8 mouse cellular contexts compared by ENCODE assay signal in the genomic region with DNA sequence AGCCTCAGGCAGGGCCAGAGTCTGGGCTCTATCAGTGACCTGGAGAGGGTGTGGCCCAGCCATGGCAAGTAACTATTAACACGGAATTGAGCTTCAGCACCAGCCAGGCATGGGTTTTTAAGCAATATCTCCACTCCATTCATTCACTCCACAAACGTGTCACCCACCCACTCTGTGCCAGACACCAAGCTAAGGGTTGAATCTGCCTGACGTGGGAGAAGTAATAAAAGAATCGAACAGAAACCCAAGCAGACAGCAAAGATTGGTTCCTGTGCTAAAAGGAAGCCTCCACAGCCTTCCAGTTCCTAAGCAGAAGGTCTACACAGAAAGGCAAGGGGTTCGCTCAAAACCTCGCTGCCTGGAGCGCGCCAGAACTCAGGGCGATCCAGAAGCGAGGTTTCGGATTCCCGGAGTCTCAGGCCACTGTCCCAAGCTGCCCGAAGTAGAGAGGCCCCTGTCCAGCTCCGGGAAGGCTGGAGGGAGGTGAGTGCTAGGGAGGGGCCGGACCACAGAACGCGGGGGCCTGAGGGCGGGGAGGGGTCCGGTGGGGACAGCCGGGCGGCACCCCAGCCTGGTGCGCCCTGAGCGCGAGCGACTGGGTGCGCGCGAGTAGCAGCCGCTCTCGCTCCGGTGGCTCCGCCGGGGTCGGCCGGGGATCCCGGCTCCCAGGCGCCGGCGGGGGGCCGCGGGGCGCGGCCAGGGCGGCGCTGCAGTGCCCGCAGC. TPM values are rescaled to one million over a fixed set of nuclear protein-coding genes. Genes with fewer than 3 reads are reported as not detected.
A peak's percentile ranks its signal among the peaks of the same experiment; 100 is the strongest.
DNase-seq lines count a peak whose midpoint lies in the region; ATAC-seq and TF ChIP-seq lines count a peak whose summit lies in the region.

No protein-coding gene starts in this region.

- no peak for ATAC-seq in forebrain, embryonic 11.5 days (replicated peaks; ENCODE audit: low FRiP score)
- ATAC-seq in neural tube, embryonic 15.5 days (ENCODE audit: low FRiP score), result peak; percentile 34
- ATAC-seq in inflammation-experienced regulatory T-cells, adult 6 months, result no peak

- no peaks in the 10 kb centered on the region for H3K9me3 ChIP-seq in forebrain, embryonic 11.5 days (ENCODE audit: control insufficient read depth, low read length)
- H3K9me3 ChIP-seq in limb, embryonic 10.5 days (replicated peaks), result no peaks in the 10 kb centered on the region
- no peaks in the 10 kb centered on the region for H3K9me3 ChIP-seq in neural tube, embryonic 15.5 days (replicated peaks)

- peak overlapping the region; percentile 34 for H3K27ac ChIP-seq in left cerebral cortex, adult 2 months
- H3K27ac ChIP-seq in forebrain, embryonic 11.5 days (ENCODE audit: low read depth, low read length), result no peak overlapping the region
- H3K27ac ChIP-seq in limb, embryonic 10.5 days, result peak overlapping the region; percentile 46
- peak overlapping the region; percentile 51; the same call in 1 of the 2 replicates for H3K27ac ChIP-seq in neural tube, embryonic 15.5 days (replicated peaks)

- peak overlapping the region; percentile 41; the same call in 1 of the 2 replicates for H3K9ac ChIP-seq in forebrain, embryonic 11.5 days (ENCODE audit: low read length)
- H3K9ac ChIP-seq in neural tube, embryonic 15.5 days (replicated peaks), result peak overlapping the region; percentile 64

- intact Hi-C loops in left cerebral cortex, adult 2 months (cut with DNase I), result no loop called here
- intact Hi-C loops in left cerebral cortex, postnatal 10 days (cut with DNase I), result loop anchor here (5.0 kb wide), 1 partner anchor 114 kb away; no protein-coding TSS in a partner anchor

- peaks cover 49% of the 10 kb centered on the region for H3K27me3 ChIP-seq in forebrain, embryonic 11.5 days (ENCODE audit: control insufficient read depth, insufficient read depth, low read length)
- peaks cover 84% of the 10 kb centered on the region for H3K27me3 ChIP-seq in limb, embryonic 10.5 days (ENCODE audit: low read depth, poor library complexity, severe bottlenecking)
- H3K27me3 ChIP-seq in neural tube, embryonic 15.5 days (replicated peaks), result peaks cover 29% of the 10 kb centered on the region

- H3K4me3 ChIP-seq in left cerebral cortex, adult 2 months, result peak overlapping the region; percentile 49
- H3K4me3 ChIP-seq in forebrain, embryonic 11.5 days (ENCODE audit: low read depth, low read length), result peak overlapping the region; percentile 45
- peak overlapping the region; percentile 57 for H3K4me3 ChIP-seq in limb, embryonic 10.5 days
- peak overlapping the region; percentile 54 for H3K4me3 ChIP-seq in neural tube, embryonic 15.5 days (replicated peaks)

- 3% methylated on average over 38 of the region's 46 CpGs for WGBS in forebrain, embryonic 11.5 days
- WGBS in limb, embryonic 10.5 days, result 2% methylated on average over 46 of the region's 46 CpGs
- WGBS in neural tube, embryonic 15.5 days, result 1% methylated on average over 32 of the region's 46 CpGs

- H3K36me3 ChIP-seq in forebrain, embryonic 11.5 days (ENCODE audit: control insufficient read depth, insufficient read depth, low read length), result no peaks in the 10 kb centered on the region
- H3K36me3 ChIP-seq in limb, embryonic 10.5 days, result no peaks in the 10 kb centered on the region
- H3K36me3 ChIP-seq in neural tube, embryonic 15.5 days, result no peaks in the 10 kb centered on the region

- no peak for TF ChIP-seq CTCF in left cerebral cortex, adult 2 months (IDR thresholded peaks at IDR 0.05)

- DNase-seq in left cerebral cortex, adult 2 months (ENCODE audit: extremely low spot score in 1 of 2, low spot score in 2 of 2), result peak in 1 of 2 experiments; percentile 24
- DNase-seq in left cerebral cortex, postnatal 10 days (ENCODE audit: extremely low spot score in 1 of 2, low spot score in 2 of 2), result no peak
- no peak for DNase-seq in forebrain, embryonic 11.5 days (ENCODE audit: low spot score)
- no peak for DNase-seq in limb, embryonic 10.5 days (ENCODE audit: low spot score)
- DNase-seq in ovary, adult 18-20 months (ENCODE audit: low spot score), result no peak
- no peak for DNase-seq in layer of hippocampus, postnatal 25 days (ENCODE audit: extremely low spot score in 1 of 2, low spot score in 1 of 2)

- H3K4me1 ChIP-seq in forebrain, embryonic 11.5 days (replicated peaks; ENCODE audit: control insufficient read depth, insufficient read depth, low read length), result peaks cover 17% of the 10 kb centered on the region; the same call in 1 of the 2 replicates
- peaks cover 35% of the 10 kb centered on the region for H3K4me1 ChIP-seq in limb, embryonic 10.5 days
- H3K4me1 ChIP-seq in neural tube, embryonic 15.5 days, result peaks cover 35% of the 10 kb centered on the region

- H3K4me2 ChIP-seq in forebrain, embryonic 11.5 days (ENCODE audit: low read depth, low read length, severe bottlenecking), result peak overlapping the region; percentile 89
- H3K4me2 ChIP-seq in neural tube, embryonic 15.5 days, result peak overlapping the region; percentile 98

RNA-seq across cellular contexts. Expression of a gene that starts 0.7 kb away (rescaled TPM):
- 10 to 100 TPM; 13.1 to 14.1 TPM for total RNA-seq in left cerebral cortex, adult 2 months (2021)
- total RNA-seq in left cerebral cortex, postnatal 10 days (2021), result 10 to 100 TPM; 15.5 to 16.2 TPM
- polyA plus RNA-seq in forebrain, embryonic 11.5 days (2014; fragmentation: Nextera tagmentation; extraction: Ambion mirVana), result 1.5 and 1.9 TPM in 2 replicates
- 1.3 and 1.4 TPM in 2 replicates for polyA plus RNA-seq in limb, embryonic 10.5 days (2016; fragmentation: Nextera tagmentation; extraction: Ambion mirVana)
- 3.8 and 5.0 TPM in 2 replicates for polyA plus RNA-seq in neural tube, embryonic 15.5 days (2015; fragmentation: Nextera tagmentation; extraction: Ambion mirVana)
- under 1 TPM in 2 of 3 experiments, not detected in 1; 0.23 to 0.27 TPM for polyA plus RNA-seq in inflammation-experienced regulatory T-cells, adult 6 months (2017; shearing (Covaris generic))
- total RNA-seq in layer of hippocampus, postnatal 25 days (2021), result 1 to 10 TPM; 6.8 to 7.2 TPM
